Mouse (Mus musculus) heart, adult 2 months (tissue): ENCODE results near the gene Sprr2i. TPM values are rescaled to one million over a fixed set of nuclear protein-coding genes. Genes with fewer than 3 reads are reported as not detected.

Experiments
- DNase-seq, 2 experiments: peaks; one replicate each; pipeline ENCODE4 v3.0.0; 2021
- H3K27ac ChIP-seq: fragments of 200-600 bp; 2 replicates; pipeline ENCODE4 v1.8.1; 2022
- H3K27me3 ChIP-seq: fragments of 200-500 bp; 2 replicates; pipeline ENCODE4 v1.6.1; 2012; ENCODE audit warnings: mild to moderate bottlenecking, low read length, inconsistent platforms, mixed read lengths; ENCODE audit not compliant: control insufficient read depth, insufficient read depth
- H3K36me3 ChIP-seq: fragments of 200-500 bp; 2 replicates; pipeline ENCODE4 v1.6.1; 2012; ENCODE audit warnings: low read length, inconsistent platforms; ENCODE audit not compliant: control insufficient read depth, insufficient read depth
- H3K4me1 ChIP-seq: fragments of 200-500 bp; 2 replicates; pipeline ENCODE4 v1.6.1; 2011; ENCODE audit warnings: low read length; ENCODE audit not compliant: control insufficient read depth, insufficient read depth
- H3K4me3 ChIP-seq: fragments of 200-600 bp; 2 replicates; pipeline ENCODE4 v1.8.1; 2022
- H3K79me2 ChIP-seq: fragments of 200-500 bp; replicated peaks from 2 replicates; pipeline ENCODE4 v1.6.1; 2012; ENCODE audit warnings: mild to moderate bottlenecking, inconsistent platforms, low read length, moderate library complexity, mixed read lengths; ENCODE audit not compliant: control insufficient read depth, insufficient read depth
- H3K9ac ChIP-seq: fragments of 200-500 bp; 2 replicates; pipeline ENCODE4 v1.6.1; 2012; ENCODE audit warnings: low read depth, mild to moderate bottlenecking, control low read depth, inconsistent platforms, low read length, mixed read lengths
- CTCF ChIP-seq: fragments of 200-600 bp; IDR thresholded peaks from 2 replicates; pipeline ENCODE4 v1.8.1; 2022; ENCODE audit warnings: antibody characterized with exemption, mild to moderate bottlenecking, moderate library complexity
- EP300 ChIP-seq: fragments of 200-500 bp; IDR thresholded peaks from 2 replicates; pipeline ENCODE4 v1.6.1; 2011; ENCODE audit warnings: low read depth, low read length, control low read depth; ENCODE audit not compliant: insufficient read depth
- POLR2A ChIP-seq: fragments of 200-500 bp; IDR thresholded peaks from 2 replicates; pipeline ENCODE4 v1.6.1; 2011; ENCODE audit warnings: mild to moderate bottlenecking, low read depth, low read length, control low read depth; ENCODE audit not compliant: insufficient read depth
- WGBS: fragments of 180-500 bp; shearing (Covaris S2); methylation state at CpG from one replicate; pipeline ENCODE4 v1.1.7; 2018; 5-methylcytosine and 5-hydroxymethylcytosine counted together
- intact Hi-C: fragments of 180-260 bp; cut with DNase I; formaldehyde crosslinking; loops from one replicate; pipeline ENCODE4 v1.15.1; 2025
- polyA plus RNA-seq: library from polyadenylated mRNA; depleted of rRNA; stranded (reverse); fragments of >200 nt; gene quantifications from 2 replicates; pipeline ENCODE4 v1.2.3, GENCODE M21; 2012; rRNA removed
- total RNA-seq, 2 experiments: library from RNA; stranded (reverse); gene quantifications; 2 replicates each; pipeline ENCODE4 v1.2.3; 2021

Sprr2i gene
- total and polyA plus RNA-seq, 3 experiments = not detected

DNA sequence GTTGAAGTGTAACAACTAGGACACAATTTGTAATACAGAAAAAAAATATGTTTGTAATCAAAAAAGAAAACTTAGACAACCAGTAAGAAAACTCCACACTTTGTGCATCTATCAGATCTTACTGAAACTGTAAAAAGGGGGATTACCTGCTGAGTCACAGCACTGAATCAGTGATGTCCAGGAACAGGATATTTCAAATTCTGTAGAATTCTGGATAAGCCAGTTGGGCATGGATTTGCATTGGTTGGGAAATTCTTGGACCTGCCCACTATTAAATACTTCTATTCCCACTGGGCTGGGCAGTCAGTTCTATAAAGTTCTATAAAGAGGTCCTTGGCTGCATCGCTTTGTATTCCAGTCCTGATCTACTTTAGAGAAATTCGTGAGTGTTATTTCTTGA, 10.0 kb downstream of the Sprr2i start, which contains the start of gene Sprr2j-ps:
Sprr2j-ps (plus strand) TSS at position 301 of the 400 bp plus-strand sequence.
- Histone ChIP-seq H3K79me2 (no peaks in the 10 kb centered on the region), H3K4me1 (no peaks in the 10 kb centered on the region), H3K36me3 (no peaks in the 10 kb centered on the region), H3K27me3 (no peaks in the 10 kb centered on the region), H3K27ac (no peak within 1 kb of the TSS), H3K9ac (no peak within 1 kb of the TSS), H3K4me3 (no peak within 1 kb of the TSS)
- DNase-seq = no peak
- TF ChIP-seq POLR2A = no peak
- no peak for TF ChIP-seq CTCF
- no peak for TF ChIP-seq EP300
- intact Hi-C loops = no loop called here
- 88% methylated on average over 2 of the region's 2 CpGs for WGBS

DNA sequence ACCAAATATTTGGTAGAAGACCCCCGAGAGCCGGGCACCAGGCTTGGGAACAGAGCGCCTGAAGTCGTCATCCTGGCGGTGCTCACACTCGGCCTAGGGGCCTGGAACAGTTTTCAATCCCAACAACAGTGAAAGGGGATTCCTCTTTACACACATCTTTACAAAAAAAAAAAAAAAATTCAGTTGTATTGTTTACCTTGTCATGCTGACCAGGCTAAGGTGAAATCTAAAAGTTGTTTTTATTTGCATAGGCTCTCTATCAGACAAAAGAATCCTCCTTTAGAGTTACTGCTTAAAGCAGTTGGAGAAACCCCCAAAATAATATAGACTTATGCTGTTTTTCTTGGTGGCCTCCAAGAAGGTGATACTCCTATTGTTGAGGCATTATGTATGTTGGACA, 21.5 kb downstream of the Sprr2i start, which contains the start of gene Gm9774:
Gm9774 (minus strand) TSS at position 101 of the 400 bp plus-strand sequence.
- no peaks in the 10 kb centered on the region for H3K4me1 ChIP-seq
- intact Hi-C loops = no loop called here
- DNase-seq = no peak
- H3K9ac ChIP-seq = no peak within 1 kb of the TSS
- H3K27me3 ChIP-seq = no peaks in the 10 kb centered on the region
- no peaks in the 10 kb centered on the region for H3K36me3 ChIP-seq
- no peak within 1 kb of the TSS for H3K4me3 ChIP-seq
- TF ChIP-seq POLR2A (no peak), CTCF (no peak), EP300 (no peak)
- WGBS = 81% methylated on average over 6 of the region's 6 CpGs
- no peak within 1 kb of the TSS for H3K27ac ChIP-seq
- H3K79me2 ChIP-seq = no peaks in the 10 kb centered on the region

DNA sequence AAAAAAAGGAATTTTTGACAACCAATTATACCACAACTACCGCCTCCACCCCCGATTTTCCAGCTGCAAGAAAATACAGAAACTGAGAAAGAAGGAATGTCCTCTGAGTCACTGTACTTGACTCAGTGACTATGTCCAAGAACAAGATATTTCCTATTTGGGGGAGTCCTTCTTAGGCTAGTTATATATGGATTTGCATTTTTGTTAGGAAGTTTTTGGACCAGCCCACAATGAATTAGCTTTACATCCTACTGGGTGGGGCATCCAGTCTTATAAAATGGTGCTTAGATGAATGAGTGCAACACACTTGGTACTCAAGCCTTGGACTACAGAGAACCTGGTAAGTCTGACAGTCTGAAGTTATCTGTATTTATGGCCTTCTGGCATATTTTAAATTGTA, 24.5 kb downstream of the Sprr2i start, which contains the start of gene Sprr2k:
Sprr2k (plus strand) TSS at position 301 of the 400 bp plus-strand sequence.
- H3K4me3 ChIP-seq = no peak within 1 kb of the TSS
- no peaks in the 10 kb centered on the region for H3K79me2 ChIP-seq
- H3K27me3 ChIP-seq = no peaks in the 10 kb centered on the region
- intact Hi-C loops = no loop called here
- H3K4me1 ChIP-seq = no peaks in the 10 kb centered on the region
- no peak within 1 kb of the TSS for H3K9ac ChIP-seq
- DNase-seq = no peak
- 71% methylated on average over 2 of the region's 2 CpGs for WGBS
- H3K27ac ChIP-seq = no peak within 1 kb of the TSS
- H3K36me3 ChIP-seq = no peaks in the 10 kb centered on the region
- TF ChIP-seq POLR2A (no peak), EP300 (no peak), CTCF (no peak)

DNA sequence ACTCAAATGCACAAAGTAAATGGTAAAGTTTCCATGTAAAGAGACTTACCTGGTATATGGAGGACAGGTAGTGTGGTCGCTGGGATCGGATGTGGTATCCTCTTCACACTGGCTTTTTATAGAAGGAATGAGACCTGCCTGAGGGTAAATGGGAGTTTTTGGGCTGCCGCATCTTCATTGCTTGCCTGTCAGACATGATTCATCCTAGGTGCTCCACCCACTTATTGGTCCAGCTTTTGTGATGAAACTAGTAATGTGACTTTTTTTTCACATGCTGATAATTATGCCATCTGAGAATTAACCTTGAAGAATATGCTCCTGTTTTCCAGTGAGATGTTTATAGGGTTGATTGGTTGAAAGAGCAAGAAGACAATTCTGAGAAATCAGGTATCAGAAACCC, 30.9 kb downstream of the Sprr2i start, which contains the start of gene Sprr1b:
Sprr1b (minus strand) TSS at position 101 of the 400 bp plus-strand sequence.
- no peaks in the 10 kb centered on the region for H3K4me1 ChIP-seq
- no peaks in the 10 kb centered on the region for H3K36me3 ChIP-seq
- WGBS = 89% methylated on average over 3 of the region's 3 CpGs
- H3K9ac ChIP-seq = no peak within 1 kb of the TSS
- H3K79me2 ChIP-seq = no peaks in the 10 kb centered on the region
- TF ChIP-seq EP300 (no peak), CTCF (no peak), POLR2A (no peak)
- H3K4me3 ChIP-seq = no peak within 1 kb of the TSS
- no peak for DNase-seq
- H3K27ac ChIP-seq = no peak within 1 kb of the TSS
- no peaks in the 10 kb centered on the region for H3K27me3 ChIP-seq
- intact Hi-C loops = no loop called here

DNA sequence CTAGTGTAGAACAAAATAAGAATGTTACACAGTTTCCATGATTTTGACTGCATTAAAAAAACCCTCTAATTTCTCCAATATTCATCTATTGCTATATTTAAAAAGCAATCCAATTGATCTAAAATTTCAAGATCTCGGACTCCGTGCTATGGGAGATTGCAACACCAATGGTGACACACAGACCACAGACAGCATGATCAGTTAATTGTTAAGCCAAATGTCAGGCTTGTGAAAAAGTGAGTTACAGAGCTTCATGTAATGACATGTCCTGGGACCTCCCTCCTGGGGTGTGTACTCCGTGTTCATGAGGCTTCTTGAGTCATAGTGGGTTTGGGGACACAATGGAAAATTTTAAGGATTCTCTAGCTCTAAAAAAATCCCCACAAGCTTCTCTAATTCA, 32.4 kb downstream of the Sprr2i start:
- WGBS = 81% methylated on average over 3 of the region's 3 CpGs
- intact Hi-C loops = no loop called here
- H3K9ac ChIP-seq = no peak overlapping the region
- H3K36me3 ChIP-seq = no peaks in the 10 kb centered on the region
- no peaks in the 10 kb centered on the region for H3K79me2 ChIP-seq
- DNase-seq = no peak
- TF ChIP-seq CTCF (no peak), EP300 (no peak), POLR2A (no peak)
- H3K27ac ChIP-seq = no peak overlapping the region
- H3K4me1 ChIP-seq = no peaks in the 10 kb centered on the region
- H3K27me3 ChIP-seq = no peaks in the 10 kb centered on the region
- H3K4me3 ChIP-seq = no peak overlapping the region

DNA sequence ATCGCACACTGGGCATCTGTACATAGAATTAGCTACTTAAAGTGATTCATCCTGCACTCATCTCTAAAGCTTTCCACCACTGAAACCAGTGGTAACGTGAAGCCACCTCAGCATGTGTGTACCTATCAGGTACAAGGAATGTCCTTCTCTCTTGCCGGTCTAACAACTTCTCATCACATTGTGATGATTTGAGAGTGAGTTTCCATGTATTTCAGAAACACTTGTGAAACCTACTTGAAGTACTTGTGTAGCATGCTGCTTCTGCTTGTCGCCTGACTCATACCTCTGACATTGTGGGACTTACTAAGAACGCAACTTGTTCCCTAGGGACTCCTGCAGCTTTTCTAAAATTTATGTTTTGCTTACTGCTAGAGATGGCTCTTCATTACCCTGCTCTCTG, 47.4 kb downstream of the Sprr2i start:
- no peak overlapping the region for H3K9ac ChIP-seq
- no peaks in the 10 kb centered on the region for H3K4me1 ChIP-seq
- H3K27me3 ChIP-seq = no peaks in the 10 kb centered on the region
- no peak overlapping the region for H3K4me3 ChIP-seq
- no peaks in the 10 kb centered on the region for H3K79me2 ChIP-seq
- intact Hi-C loops = no loop called here
- no peak for DNase-seq
- no peak overlapping the region for H3K27ac ChIP-seq
- H3K36me3 ChIP-seq = no peaks in the 10 kb centered on the region
- TF ChIP-seq EP300 (no peak), POLR2A (no peak), CTCF (no peak)
- WGBS = 65% methylated on average over 5 of the region's 5 CpGs

DNA sequence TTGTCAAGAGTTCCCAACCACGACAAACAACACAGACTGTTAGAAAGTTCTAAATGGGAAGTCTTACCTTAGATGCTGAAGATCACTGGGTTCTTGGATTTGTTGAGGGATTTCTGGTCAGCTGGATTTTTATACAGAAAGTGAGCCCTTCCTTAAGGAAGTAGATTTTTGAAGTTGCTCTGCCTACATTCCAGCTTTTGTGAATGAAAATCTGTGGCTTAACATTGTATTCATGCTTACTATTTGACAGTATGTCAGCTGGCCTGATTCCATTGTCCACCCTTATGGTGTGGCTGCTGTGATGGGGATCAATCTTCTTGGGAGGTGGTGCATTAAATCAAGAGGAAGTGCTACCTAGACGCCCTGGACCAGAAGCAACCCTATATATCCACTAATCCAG, 50.8 kb downstream of the Sprr2i start, which contains the start of gene Sprr3:
Sprr3 (minus strand) TSS at position 101 of the 400 bp plus-strand sequence.
- H3K27me3 ChIP-seq = no peaks in the 10 kb centered on the region
- H3K4me3 ChIP-seq = no peak within 1 kb of the TSS
- intact Hi-C loops = no loop called here
- H3K4me1 ChIP-seq = no peaks in the 10 kb centered on the region
- no peak within 1 kb of the TSS for H3K27ac ChIP-seq
- 40% methylated on average over 2 of the region's 2 CpGs for WGBS
- TF ChIP-seq POLR2A = no peak
- no peak for TF ChIP-seq CTCF
- TF ChIP-seq EP300 = no peak
- H3K79me2 ChIP-seq = no peaks in the 10 kb centered on the region
- no peak for DNase-seq
- H3K9ac ChIP-seq = no peak within 1 kb of the TSS
- no peaks in the 10 kb centered on the region for H3K36me3 ChIP-seq

Other genes starting within 250 kb of the Sprr2i start
- not detected for gene Sprr2a1, start 192.2 kb upstream of the Sprr2i start, total RNA-seq
- gene Sprr2a1, start 192.2 kb upstream of the Sprr2i start, polyA plus RNA-seq = not detected in 2 replicates
- gene Sprr2a2, start 192.1 kb upstream of the Sprr2i start, total RNA-seq = 1 to 10 TPM in 1 of 2 experiments, under 1 TPM in 1; 0.43 to 1.1 TPM
- 5.7 and 5.8 TPM in 2 replicates for gene Sprr2a2, start 192.1 kb upstream of the Sprr2i start, polyA plus RNA-seq
- not detected for gene Sprr2a3, start 122.6 kb upstream of the Sprr2i start, total RNA-seq
- 0.18 TPM in 2 replicates for gene Sprr2a3, start 122.6 kb upstream of the Sprr2i start, polyA plus RNA-seq
- not detected for gene Sprr2b, start 91.4 kb upstream of the Sprr2i start, total RNA-seq
- gene Sprr2b, start 91.4 kb upstream of the Sprr2i start, polyA plus RNA-seq = not detected in 2 replicates
- gene Sprr2d, start 68.9 kb upstream of the Sprr2i start, total RNA-seq = not detected
- gene Sprr2d, start 68.9 kb upstream of the Sprr2i start, polyA plus RNA-seq = not detected in 2 replicates
- not detected for gene Sprr2e, start 55.8 kb upstream of the Sprr2i start, total RNA-seq
- not detected in 2 replicates for gene Sprr2e, start 55.8 kb upstream of the Sprr2i start, polyA plus RNA-seq
- gene Sprr2f, start 42.8 kb upstream of the Sprr2i start, total RNA-seq = not detected
- gene Sprr2f, start 42.8 kb upstream of the Sprr2i start, polyA plus RNA-seq = not detected in 2 replicates
- not detected for gene Sprr2h, start 22.3 kb upstream of the Sprr2i start, total RNA-seq
- gene Sprr2h, start 22.3 kb upstream of the Sprr2i start, polyA plus RNA-seq = not detected in 2 replicates
- not detected for gene Sprr2j-ps, start 10.1 kb downstream of the Sprr2i start, total RNA-seq
- gene Sprr2j-ps, start 10.1 kb downstream of the Sprr2i start, polyA plus RNA-seq = not detected in 2 replicates
- 1 to 10 TPM; 3.3 to 3.5 TPM for gene Gm9774, start 21.4 kb downstream of the Sprr2i start, total RNA-seq
- gene Gm9774, start 21.4 kb downstream of the Sprr2i start, polyA plus RNA-seq = 4.6 and 4.7 TPM in 2 replicates
- not detected for gene Sprr2k, start 24.6 kb downstream of the Sprr2i start, total RNA-seq
- gene Sprr2k, start 24.6 kb downstream of the Sprr2i start, polyA plus RNA-seq = not detected in 2 replicates
- not detected for gene Sprr1b, start 30.8 kb downstream of the Sprr2i start, total RNA-seq
- gene Sprr1b, start 30.8 kb downstream of the Sprr2i start, polyA plus RNA-seq = not detected in 2 replicates
- not detected for gene Sprr3, start 50.7 kb downstream of the Sprr2i start, total RNA-seq
- gene Sprr3, start 50.7 kb downstream of the Sprr2i start, polyA plus RNA-seq = not detected in 2 replicates
- gene Sprr1a, start 77.9 kb downstream of the Sprr2i start, total RNA-seq = not detected
- 0.66 TPM in 1 of 2 replicates, not detected in the other for gene Sprr1a, start 77.9 kb downstream of the Sprr2i start, polyA plus RNA-seq
- gene Sprr4, start 92.5 kb downstream of the Sprr2i start, total RNA-seq = not detected
- not detected in 2 replicates for gene Sprr4, start 92.5 kb downstream of the Sprr2i start, polyA plus RNA-seq
- gene 2310046K23Rik, start 126.5 kb downstream of the Sprr2i start, total RNA-seq = not detected
- not detected in 2 replicates for gene 2310046K23Rik, start 126.5 kb downstream of the Sprr2i start, polyA plus RNA-seq
- gene Ivl, start 165.7 kb downstream of the Sprr2i start, total RNA-seq = not detected
- gene Ivl, start 165.7 kb downstream of the Sprr2i start, polyA plus RNA-seq = not detected in 2 replicates
- gene Smcp, start 181.0 kb downstream of the Sprr2i start, total RNA-seq = not detected
- 0.86 and 0.91 TPM in 2 replicates for gene Smcp, start 181.0 kb downstream of the Sprr2i start, polyA plus RNA-seq
- gene 2210017I01Rik, start 199.5 kb downstream of the Sprr2i start, total RNA-seq = not detected
- not detected in 2 replicates for gene 2210017I01Rik, start 199.5 kb downstream of the Sprr2i start, polyA plus RNA-seq
- not detected for gene Lce6a, start 213.7 kb downstream of the Sprr2i start, total RNA-seq
- not detected in 2 replicates for gene Lce6a, start 213.7 kb downstream of the Sprr2i start, polyA plus RNA-seq
- not detected for gene Lce1a1, start 240.3 kb downstream of the Sprr2i start, total RNA-seq
- not detected in 2 replicates for gene Lce1a1, start 240.3 kb downstream of the Sprr2i start, polyA plus RNA-seq
- not detected for gene Lce1b, start 248.9 kb downstream of the Sprr2i start, total RNA-seq
- gene Lce1b, start 248.9 kb downstream of the Sprr2i start, polyA plus RNA-seq = not detected in 2 replicates